Mouse (Mus musculus): Measurements from ENCODE around the gene Ifnar1.

GRCm38 (mm10) chr16:91553625-91554024 lies 68.6 kb downstream of the Ifnar1 start:
- no peak for TF ChIP-seq CTCF (IDR thresholded peaks at IDR 0.05; ENCODE audit: low read depth)
- TF ChIP-seq EP300 (optimal IDR thresholded peaks at IDR 0.05): no peak
